20 mouse cellular contexts compared by ENCODE assay signal in the genomic region with DNA sequence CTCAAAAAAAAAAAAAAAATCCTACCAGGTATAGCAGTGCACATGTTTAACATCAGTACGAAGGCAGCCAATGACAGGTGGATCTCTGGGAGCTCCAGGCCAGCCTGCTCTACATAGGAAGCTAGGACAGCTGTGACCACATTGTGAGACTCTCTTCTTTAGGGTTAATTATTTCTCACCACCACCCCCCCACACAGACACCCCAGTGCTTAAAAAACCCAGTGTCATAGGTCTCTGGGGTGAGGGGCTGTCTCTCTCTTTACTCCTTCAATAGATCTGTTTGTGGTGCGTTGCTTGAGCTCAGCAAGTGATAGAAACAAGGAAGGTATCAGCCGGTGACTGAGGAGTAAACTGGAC.
DNase-seq lines count a peak whose midpoint lies in the region; ATAC-seq and TF ChIP-seq lines count a peak whose summit lies in the region.
"Had no signal": no experiment of that assay in that cellular context is flagged by ENCODE, and none has a peak within 500 bp of the region (broad histone marks: within the 10 kb centered on the region; RNA-seq: fewer than 3 reads in every experiment).

No protein-coding gene starts in this region.

- in situ Hi-C loops in CH12.LX (cut with MboI; ENCODE audit: low pct_ligation_motif_present, low pct_unique_long_range_greater_than_20kb, low sequenced_read_pairs), result no loop called here

- peak; percentile 74 for TF ChIP-seq EP300 in CH12.LX (IDR thresholded peaks at IDR 0.05; ENCODE audit: low read length)

- H3K9ac ChIP-seq in heart, embryonic 14.5 days (ENCODE audit: low read length), result no peak overlapping the region
- H3K9ac ChIP-seq in heart, embryonic 12.5 days, result no peak overlapping the region
- H3K9ac ChIP-seq in CH12.LX (ENCODE audit: insufficient read depth, low read depth), result peak overlapping the region; percentile 64
- H3K9ac ChIP-seq: embryonic facial prominence, embryonic 12.5 days; forebrain, embryonic 12.5 days; hindbrain, embryonic 12.5 days had no signal

- H3K4me3 ChIP-seq in heart, embryonic 14.5 days (ENCODE audit: control insufficient read depth in 1 of 2, insufficient read depth in 1 of 2, low read depth in 1 of 2, low read length in 2 of 2), result no peak overlapping the region
- no peak overlapping the region for H3K4me3 ChIP-seq in heart, embryonic 12.5 days
- peak overlapping the region; percentile 80 for H3K4me3 ChIP-seq in megakaryocyte, embryonic 14.5 days (replicated peaks)
- no peak overlapping the region for H3K4me3 ChIP-seq in CH12.LX (replicated peaks in 1 of 3; ENCODE audit: low read depth in 2 of 3, low read length in 2 of 3, poor library complexity in 1 of 3)
- H3K4me3 ChIP-seq: embryonic facial prominence, embryonic 12.5 days; forebrain, embryonic 12.5 days; hindbrain, embryonic 12.5 days had no signal

- peak; percentile 81 for DNase-seq in CH12.LX (ENCODE audit: extremely low read depth)
- DNase-seq in T-cell, adult 2 months (ENCODE audit: low spot score), result no peak
- DNase-seq: adrenal gland, adult 8-10 months; cerebellum, adult 11-12 months; cerebellum, adult 9-10 months; cerebellum, postnatal 25 days; gastrocnemius, postnatal 10 days; heart, postnatal 36 days; kidney, adult 8-10 months had no signal

- H3K4me1 ChIP-seq in heart, embryonic 14.5 days (ENCODE audit: control insufficient read depth in 2 of 2, insufficient read depth in 2 of 2, low read length in 2 of 2), result peaks cover 39 to 80% of the 10 kb centered on the region in 2 experiments
- peaks cover 83% of the 10 kb centered on the region for H3K4me1 ChIP-seq in heart, embryonic 12.5 days (replicated peaks)
- H3K4me1 ChIP-seq in megakaryocyte, embryonic 14.5 days, result peaks cover 100% of the 10 kb centered on the region
- peaks cover 55 to 99% of the 10 kb centered on the region in 2 experiments for H3K4me1 ChIP-seq in CH12.LX (ENCODE audit: control insufficient read depth in 1 of 2, insufficient read depth in 2 of 2)

- H3K79me2 ChIP-seq in CH12.LX (replicated peaks; ENCODE audit: control insufficient read depth, extremely low read depth, insufficient read depth, poor library complexity, severe bottlenecking), result peaks cover 31% of the 10 kb centered on the region

- TF ChIP-seq POLR2A in CH12.LX (IDR thresholded peaks at IDR 0.05; ENCODE audit: low read depth, low read length), result peak; percentile 25; the same call in 1 of the 2 replicates

- no peaks in the 10 kb centered on the region for H3K9me3 ChIP-seq in heart, embryonic 14.5 days (ENCODE audit: control insufficient read depth, low read length)
- no peaks in the 10 kb centered on the region for H3K9me3 ChIP-seq in heart, embryonic 12.5 days (replicated peaks)
- H3K9me3 ChIP-seq in megakaryocyte, embryonic 14.5 days, result no peaks in the 10 kb centered on the region
- no peaks in the 10 kb centered on the region for H3K9me3 ChIP-seq in CH12.LX (replicated peaks; ENCODE audit: low read length)
- H3K9me3 ChIP-seq: embryonic facial prominence, embryonic 12.5 days; forebrain, embryonic 12.5 days; hindbrain, embryonic 12.5 days had no signal

- ATAC-seq in heart, embryonic 14.5 days (ENCODE audit: insufficient number of reproducible peaks, insufficient read depth, low FRiP score, low read depth), result no peak
- no peak for ATAC-seq in heart, embryonic 12.5 days (ENCODE audit: insufficient number of reproducible peaks, low FRiP score)
- ATAC-seq in megakaryocyte, adult 5-6 weeks (ENCODE audit: poor library complexity, severe bottlenecking), result no peak
- no peak for ATAC-seq in erythroblast, adult 5-6 weeks (replicated peaks; ENCODE audit: low FRiP score, poor library complexity, severe bottlenecking)
- ATAC-seq: forebrain, embryonic 16.5 days; hindbrain, embryonic 16.5 days; intestine, postnatal 0 days had no signal

- H3K4me2 ChIP-seq in heart, embryonic 14.5 days (ENCODE audit: low read length), result peak overlapping the region; percentile 61; the same call in 1 of the 2 replicates
- H3K4me2 ChIP-seq in heart, embryonic 12.5 days, result no peak overlapping the region
- H3K4me2 ChIP-seq in CH12.LX (ENCODE audit: insufficient read depth, low read depth, poor library complexity, severe bottlenecking), result peak overlapping the region; percentile 86
- H3K4me2 ChIP-seq: embryonic facial prominence, embryonic 12.5 days; forebrain, embryonic 12.5 days; hindbrain, embryonic 12.5 days had no signal

- no peaks in the 10 kb centered on the region for H3K27me3 ChIP-seq in heart, embryonic 14.5 days (ENCODE audit: control insufficient read depth, insufficient read depth, low read length)
- H3K27me3 ChIP-seq in heart, embryonic 12.5 days (replicated peaks), result no peaks in the 10 kb centered on the region
- H3K27me3 ChIP-seq in megakaryocyte, embryonic 14.5 days (replicated peaks), result no peaks in the 10 kb centered on the region
- no peaks in the 10 kb centered on the region for H3K27me3 ChIP-seq in CH12.LX (replicated peaks)
- H3K27me3 ChIP-seq: embryonic facial prominence, embryonic 12.5 days; forebrain, embryonic 12.5 days; hindbrain, embryonic 12.5 days had no signal

- H3K36me3 ChIP-seq in heart, embryonic 14.5 days (ENCODE audit: control insufficient read depth, insufficient read depth, low read length), result no peaks in the 10 kb centered on the region
- H3K36me3 ChIP-seq in heart, embryonic 12.5 days, result no peaks in the 10 kb centered on the region
- H3K36me3 ChIP-seq in megakaryocyte, embryonic 14.5 days (replicated peaks; ENCODE audit: low read length), result peaks cover 57% of the 10 kb centered on the region
- H3K36me3 ChIP-seq in CH12.LX (replicated peaks in 1 of 2; ENCODE audit: control insufficient read depth in 1 of 2, insufficient read depth in 1 of 2, low read length in 1 of 2), result peaks cover 0 to 16% of the 10 kb centered on the region in 2 experiments
- H3K36me3 ChIP-seq: embryonic facial prominence, embryonic 12.5 days; forebrain, embryonic 12.5 days; hindbrain, embryonic 12.5 days had no signal

- no peak; the same call in 1 of the 2 replicates for TF ChIP-seq RAD21 in CH12.LX (IDR thresholded peaks at IDR 0.05; ENCODE audit: low read depth, low read length)

- WGBS in heart, embryonic 14.5 days, result 74% methylated on average over 3 of the region's 3 CpGs
- WGBS in heart, embryonic 12.5 days, result 68% methylated on average over 3 of the region's 3 CpGs

- dilution Hi-C loops in CH12.LX (cut with MboI; ENCODE audit: extremely low pct_ligation_motif_present, extremely low pct_unique_long_range_greater_than_20kb, low sequenced_read_pairs), result no loop called here

- H3K27ac ChIP-seq in heart, embryonic 14.5 days (replicated peaks in 1 of 2; ENCODE audit: control insufficient read depth in 1 of 2, insufficient read depth in 1 of 2, low read depth in 2 of 2, low read length in 2 of 2), result peak overlapping the region in 1 of 2 experiments; percentile 65; a peak in 2 of 4 replicates
- no peak overlapping the region; the same call in 1 of the 2 replicates for H3K27ac ChIP-seq in heart, embryonic 12.5 days (ENCODE audit: poor library complexity, severe bottlenecking)
- peak overlapping the region; percentile 90 for H3K27ac ChIP-seq in CH12.LX (ENCODE audit: insufficient read depth, low read depth)
- H3K27ac ChIP-seq: embryonic facial prominence, embryonic 12.5 days; forebrain, embryonic 12.5 days; hindbrain, embryonic 12.5 days had no signal

- no peak for TF ChIP-seq CTCF in CH12.LX (conservative IDR thresholded peaks at IDR 0.05 in 1 of 2, IDR thresholded peaks at IDR 0.05 in 1 of 2; ENCODE audit: low read depth in 2 of 2, low read length in 2 of 2)

TF ChIP-seq in CH12.LX, 34 proteins besides CTCF, POLR2A, EP300 and RAD21:
- TF ChIP-seq MAZ (IDR thresholded peaks at IDR 0.05; ENCODE audit: low read depth, low read length), result peak; percentile 75; the same call in 1 of the 2 replicates
- no peak; the same call in 1 of the 2 replicates for TF ChIP-seq BHLHE40 (IDR thresholded peaks at IDR 0.05; ENCODE audit: low read depth, low read length)
- 0 out of 2 replicates have a peak, but pooled peaks have one; percentile 34 for TF ChIP-seq MAFK (IDR thresholded peaks at IDR 0.05; ENCODE audit: insufficient replicate concordance, low read length)
- TF ChIP-seq MYC (IDR thresholded peaks at IDR 0.05; ENCODE audit: low read depth, low read length), result peak; percentile 53; the same call in 1 of the 2 replicates
- peak; percentile 83 for TF ChIP-seq ZMIZ1 (IDR thresholded peaks at IDR 0.05; ENCODE audit: low read depth, low read length)
- no peak; the same call in 1 of the 2 replicates for TF ChIP-seq SIN3A (IDR thresholded peaks at IDR 0.05; ENCODE audit: low read length)
- TF ChIP-seq MXI1 (IDR thresholded peaks at IDR 0.05; ENCODE audit: low read depth, low read length), result no peak; the same call in 1 of the 2 replicates
- TF ChIP-seq CHD1 (IDR thresholded peaks at IDR 0.05; ENCODE audit: low read depth, low read length), result peak; percentile 64; the same call in 1 of the 2 replicates
- TF ChIP-seq KAT2A (IDR thresholded peaks at IDR 0.05; ENCODE audit: insufficient replicate concordance, low read length), result 0 out of 2 replicates have a peak, but pooled peaks have one; percentile 59
- no peak for TF ChIP-seq UBTF (IDR thresholded peaks at IDR 0.05; ENCODE audit: low read depth, low read length)
- TF ChIP-seq TCF12 (IDR thresholded peaks at IDR 0.05; ENCODE audit: low read depth, low read length), result peak; percentile 65; the same call in 1 of the 2 replicates
- no peak for TF ChIP-seq USF1 (IDR thresholded peaks at IDR 0.05; ENCODE audit: low read depth, low read length)
- TF ChIP-seq RCOR1 (conservative IDR thresholded peaks at IDR 0.05; ENCODE audit: low read depth, low read length), result 0 out of 2 replicates have a peak, but pooled peaks have one; percentile 33
- TF ChIP-seq JUND (conservative IDR thresholded peaks at IDR 0.05; ENCODE audit: low read depth, low read length), result peak; percentile 8; the same call in 1 of the 2 replicates
- TF ChIP-seq MAX (IDR thresholded peaks at IDR 0.05; ENCODE audit: low read length), result peak; percentile 78
- TF ChIP-seq ELF1 (IDR thresholded peaks at IDR 0.05; ENCODE audit: low read depth, low read length), result peak; percentile 20; the same call in 1 of the 2 replicates
- peak; percentile 24 for TF ChIP-seq SMC3 (IDR thresholded peaks at IDR 0.05; ENCODE audit: low read depth, low read length)
- TF ChIP-seq ETS1 (conservative IDR thresholded peaks at IDR 0.05; ENCODE audit: low read depth, low read length), result peak; percentile 41
- peak; percentile 89 for TF ChIP-seq ZNF384 (IDR thresholded peaks at IDR 0.05; ENCODE audit: low read depth, low read length)
- TF ChIP-seq E2F4 (IDR thresholded peaks at IDR 0.05; ENCODE audit: insufficient replicate concordance, low read depth, low read length), result no peak
- peak; percentile 34; the same call in 1 of the 2 replicates for TF ChIP-seq MEF2A (IDR thresholded peaks at IDR 0.05; ENCODE audit: borderline replicate concordance, low read depth, low read length)
- no peak for TF ChIP-seq GABPA (IDR thresholded peaks at IDR 0.05; ENCODE audit: insufficient replicate concordance, low read depth, low read length)
- peak; percentile 84; the same call in 1 of the 2 replicates for TF ChIP-seq CHD2 (IDR thresholded peaks at IDR 0.05; ENCODE audit: low read length)
